Mouse (Mus musculus) cerebellum, adult 18-20 months (tissue): ENCODE data around the gene Tmem63c.

Experiments used
- DNase-seq, 2 experiments: peaks; one replicate each; pipeline ENCODE4 v3.0.0; 2021

The Tmem63c gene

DNA sequence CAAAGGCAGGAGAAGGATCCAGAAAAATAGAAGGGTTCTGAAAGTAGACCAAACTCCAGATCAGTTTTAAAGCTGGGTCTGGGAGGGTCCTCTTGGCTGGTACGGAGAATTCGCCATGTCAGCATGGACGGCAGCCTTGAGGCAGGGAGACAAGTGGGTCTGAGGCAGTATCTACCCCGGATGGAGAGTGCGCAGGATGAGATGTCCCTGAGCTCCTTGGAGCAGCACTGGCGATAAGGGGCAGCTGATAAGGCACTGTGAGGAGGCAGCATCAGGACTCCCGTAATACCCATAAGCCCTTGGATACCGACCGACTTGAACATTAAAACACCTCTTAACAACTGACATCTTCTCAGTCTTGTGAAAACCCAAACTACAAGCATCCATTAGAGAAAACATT, 111.6 kb downstream of the Tmem63c start:
- DNase-seq: no peak

DNA sequence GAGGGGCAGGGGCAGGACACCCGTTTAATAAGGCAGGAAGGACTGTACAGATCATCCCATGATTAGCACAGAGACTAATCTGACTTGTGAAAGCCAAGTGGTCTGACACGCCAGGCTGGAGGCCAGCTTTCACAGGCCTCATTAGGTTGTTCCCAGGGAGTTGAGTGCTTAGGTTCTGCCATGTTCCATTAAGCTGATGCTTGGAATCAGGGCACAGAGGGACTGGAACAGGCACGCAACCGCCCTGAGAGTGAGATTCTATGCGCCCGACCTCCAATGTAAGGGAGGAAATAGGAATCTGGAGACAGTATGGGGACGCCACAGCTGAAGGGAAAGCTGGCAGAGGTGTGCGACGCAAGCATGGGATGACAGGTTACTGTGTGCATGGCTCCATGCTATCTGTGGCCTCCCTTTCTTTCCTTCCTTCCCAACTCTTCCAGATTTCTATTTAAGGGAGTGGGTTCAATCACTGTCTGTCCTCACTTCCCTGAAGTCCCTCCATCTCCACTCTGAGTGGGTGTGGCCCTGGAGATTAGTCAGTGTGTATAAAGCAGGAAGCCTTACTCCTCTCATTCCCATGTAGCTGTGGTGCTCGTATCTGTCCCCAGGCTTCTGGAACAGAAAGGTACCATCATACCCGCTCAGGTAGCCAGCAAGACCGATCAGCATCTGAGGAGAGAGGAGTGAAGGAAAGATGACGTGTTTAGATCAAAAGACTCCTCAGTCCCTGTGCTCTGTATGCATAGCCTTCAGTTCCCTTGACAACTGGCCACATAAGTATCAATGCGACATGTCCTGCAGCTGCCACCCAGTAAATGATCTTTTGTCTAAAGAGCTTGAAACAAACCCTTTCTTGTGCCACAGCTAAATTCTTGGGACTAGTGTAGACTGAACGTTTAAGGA, 116.5 kb downstream of the Tmem63c start:
- no peak for DNase-seq

DNA sequence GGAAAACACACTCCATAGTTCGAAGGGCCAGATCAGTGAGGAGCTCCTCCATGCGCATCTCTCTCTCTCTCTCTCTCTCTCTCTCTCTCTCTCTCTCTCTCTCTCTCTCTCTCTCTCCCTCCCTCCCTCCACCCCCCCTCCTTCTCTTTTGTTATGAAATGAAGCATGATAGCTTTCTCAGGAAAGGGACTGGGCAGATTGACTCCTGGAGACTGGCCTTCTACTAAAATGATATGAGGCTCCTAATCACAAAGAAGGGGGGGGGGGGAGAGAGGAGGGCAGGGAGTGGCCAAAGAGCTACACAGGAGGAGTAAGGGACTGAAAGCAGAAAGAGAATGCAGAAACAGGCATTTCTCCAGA, 117.2 kb downstream of the Tmem63c start:
- DNase-seq: no peak

DNA sequence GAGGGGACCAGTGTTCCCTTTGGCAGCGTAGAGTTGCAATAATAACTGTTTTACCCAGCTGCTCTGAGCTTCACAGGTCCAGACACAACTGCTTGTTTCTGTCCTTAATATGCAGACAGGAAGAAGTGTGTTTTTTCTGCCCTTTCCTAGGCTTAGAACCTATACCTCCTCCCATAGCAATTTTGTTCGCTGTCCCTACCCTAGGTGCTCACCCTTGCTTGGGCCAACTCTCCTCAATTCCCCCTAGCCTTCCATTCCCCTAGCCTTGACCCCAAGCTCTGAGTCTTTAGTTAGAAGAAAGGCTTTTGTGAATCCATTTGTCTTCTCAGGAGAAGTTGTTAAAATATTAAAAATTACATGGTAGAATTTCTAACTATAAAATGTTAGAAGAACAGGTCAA, 117.6 kb downstream of the Tmem63c start:
- no peak for DNase-seq
